Mouse (Mus musculus) embryonic facial prominence, embryonic 11.5 days (tissue): ENCODE data around the gene Hecw2. TPM values are rescaled to one million over a fixed set of nuclear protein-coding genes. Genes with fewer than 3 reads are reported as not detected.
A peak's percentile ranks its signal among the peaks of the same experiment; 100 is the strongest.

Experiments used
- ATAC-seq: fragments of 200-750 bp; cut with Nextera tagmentation; replicated peaks from 2 replicates; pipeline ENCODE4 v1.8.0; 2017; ENCODE audit warnings: low read depth; ENCODE audit not compliant: insufficient number of reproducible peaks, low FRiP score, low TSS enrichment
- DNase-seq: peaks from one replicate; pipeline ENCODE4 v3.0.0-alpha.2; 2015; ENCODE audit warnings: low spot score
- H3K27ac ChIP-seq: fragments of 300-500 bp; sonication (generic); replicated peaks from 2 replicates; pipeline ENCODE4 v1.5.1; 2014; ENCODE audit warnings: mild to moderate bottlenecking, low read depth, low read length, control low read depth
- H3K27me3 ChIP-seq: fragments of 300-500 bp; sonication (generic); 2 replicates; pipeline ENCODE4 v1.6.1; 2014; ENCODE audit warnings: mild to moderate bottlenecking, low read length, moderate library complexity, mixed read lengths; ENCODE audit not compliant: control insufficient read depth, insufficient read depth
- H3K36me3 ChIP-seq: fragments of 300-500 bp; sonication (generic); replicated peaks from 2 replicates; pipeline ENCODE4 v1.6.1; 2014; ENCODE audit warnings: low read depth, mild to moderate bottlenecking, low read length, moderate library complexity, mixed read lengths; ENCODE audit not compliant: control insufficient read depth, insufficient read depth
- H3K4me1 ChIP-seq: fragments of 300-500 bp; sonication (generic); 2 replicates; pipeline ENCODE4 v1.6.1; 2014; ENCODE audit warnings: low read length, mixed read lengths; ENCODE audit not compliant: control insufficient read depth, insufficient read depth
- H3K4me2 ChIP-seq: fragments of 300-500 bp; sonication (generic); 2 replicates; pipeline ENCODE4 v1.6.1; 2014; ENCODE audit warnings: low read depth, mild to moderate bottlenecking, control low read depth, low read length, moderate library complexity
- H3K4me3 ChIP-seq: fragments of 300-500 bp; sonication (generic); 2 replicates; pipeline ENCODE4 v1.5.1; 2014; ENCODE audit warnings: low read depth, low read length, control low read depth
- H3K9ac ChIP-seq: fragments of 300-500 bp; sonication (generic); replicated peaks from 2 replicates; pipeline ENCODE4 v1.6.1; 2014; ENCODE audit warnings: mild to moderate bottlenecking, control low read depth, low read length
- H3K9me3 ChIP-seq: fragments of 300-500 bp; sonication (generic); replicated peaks from 2 replicates; pipeline ENCODE4 v1.6.1; 2016; ENCODE audit warnings: mild to moderate bottlenecking, low read length, inconsistent platforms, mixed read lengths; ENCODE audit not compliant: control insufficient read depth
- WGBS: fragments of 180-500 bp; shearing (Covaris S2); extraction: QIAGEN DNeasy Blood & Tissue Kit; methylation state at CpG from one replicate; pipeline ENCODE4 v1.1.7; 2014; 5-methylcytosine and 5-hydroxymethylcytosine counted together
- polyA plus RNA-seq: library from polyadenylated mRNA; unstranded; fragments of >200 nt; fragmentation: Nextera tagmentation; extraction: Ambion mirVana; gene quantifications from 2 replicates; pipeline ENCODE4 v1.2.1, GENCODE M21; 2014

Gene Hecw2
- polyA plus RNA-seq, 1 experiment from 2014 or later, result 2.7 TPM

GRCm38 (mm10) chr1:53933308-53933707 is 261.7 kb downstream of the Hecw2 start:
- no peak overlapping the region for H3K9ac ChIP-seq
- no peaks in the 10 kb centered on the region for H3K36me3 ChIP-seq
- H3K4me3 ChIP-seq, result no peak overlapping the region
- no peak overlapping the region for H3K27ac ChIP-seq
- ATAC-seq, result no peak
- DNase-seq, result no peak
- no peaks in the 10 kb centered on the region for H3K9me3 ChIP-seq
- H3K4me2 ChIP-seq, result no peak overlapping the region
- no peaks in the 10 kb centered on the region for H3K27me3 ChIP-seq
- H3K4me1 ChIP-seq, result no peaks in the 10 kb centered on the region
- WGBS, result 64% methylated on average over 2 of the region's 2 CpGs

DNA sequence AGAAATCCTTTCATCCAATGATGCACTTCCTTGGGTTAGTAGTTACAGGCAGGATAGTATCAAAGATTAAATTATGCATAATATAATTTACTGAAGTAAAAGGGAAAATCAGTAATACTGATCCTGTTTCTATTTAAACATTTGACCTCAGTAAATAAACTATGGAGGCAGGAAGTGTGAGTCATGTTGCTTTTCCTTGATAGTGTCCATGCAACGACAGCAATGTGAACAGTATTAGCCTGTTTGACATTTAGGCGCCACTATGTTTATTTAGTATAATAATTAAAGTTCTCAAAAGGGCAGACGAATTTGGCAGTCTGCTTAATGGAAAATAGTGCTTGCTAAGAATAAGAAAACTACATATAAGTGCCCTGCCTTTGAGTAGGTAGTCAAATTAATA is 263.7 kb downstream of the Hecw2 start:
- no peak overlapping the region for H3K4me2 ChIP-seq
- H3K4me3 ChIP-seq, result no peak overlapping the region
- ATAC-seq, result no peak
- H3K4me1 ChIP-seq, result no peaks in the 10 kb centered on the region
- WGBS, result 51% methylated on average over 3 of the region's 3 CpGs
- H3K36me3 ChIP-seq, result no peaks in the 10 kb centered on the region
- no peak for DNase-seq
- no peak overlapping the region for H3K27ac ChIP-seq
- H3K9me3 ChIP-seq, result no peaks in the 10 kb centered on the region
- H3K27me3 ChIP-seq, result no peaks in the 10 kb centered on the region
- no peak overlapping the region for H3K9ac ChIP-seq

- no peak overlapping the region for H3K4me3 ChIP-seq
- H3K9ac ChIP-seq, result no peak overlapping the region
- peak; percentile 56 for DNase-seq
- H3K27ac ChIP-seq, result no peak overlapping the region
- H3K4me2 ChIP-seq, result no peak overlapping the region
- 22% methylated on average over 4 of the region's 4 CpGs for WGBS
- no peaks in the 10 kb centered on the region for H3K36me3 ChIP-seq
- 0 out of 2 replicates have a peak, but pooled peaks have one; percentile 46 for ATAC-seq
- no peaks in the 10 kb centered on the region for H3K27me3 ChIP-seq
- no peaks in the 10 kb centered on the region for H3K9me3 ChIP-seq
- no peaks in the 10 kb centered on the region for H3K4me1 ChIP-seq
Observed at GRCm38 (mm10) chr1:53927605-53928004, 267.4 kb downstream of the Hecw2 start.

DNA sequence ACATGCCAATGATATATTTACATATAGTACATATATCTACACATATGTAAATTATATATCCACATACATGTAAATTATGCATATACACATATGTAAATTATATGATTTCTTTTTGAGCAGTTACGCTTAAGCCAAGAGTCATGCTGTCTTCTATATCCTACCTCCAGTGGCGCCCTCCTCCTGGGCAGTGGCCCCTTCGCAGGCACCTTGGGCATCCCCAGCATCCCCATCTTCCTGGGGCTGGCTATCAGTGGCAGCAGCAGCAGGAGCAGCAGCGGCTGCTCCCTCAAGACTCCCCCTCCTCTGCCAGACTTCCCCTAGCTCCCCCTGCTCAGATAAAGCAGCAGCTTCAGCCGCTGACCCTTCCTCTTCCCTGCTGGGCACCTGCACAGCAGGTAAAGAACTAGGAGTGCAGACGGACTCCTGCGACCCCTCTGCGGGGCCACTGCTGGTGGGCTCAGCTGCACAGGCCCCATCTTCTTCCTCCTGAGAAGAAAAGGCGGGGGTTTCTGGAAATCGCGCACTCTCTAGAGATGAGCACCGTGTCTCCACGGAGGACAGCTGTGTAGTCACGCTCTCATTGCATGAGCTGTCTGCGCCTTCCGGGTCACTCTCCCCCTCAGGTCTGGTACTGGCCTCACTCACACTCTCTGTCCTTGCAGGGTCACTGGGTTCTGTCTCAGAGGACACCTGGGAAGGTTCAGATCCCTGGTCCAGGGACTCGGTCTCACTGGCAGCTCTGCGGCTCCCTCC is 269.6 kb downstream of the Hecw2 start:
- no peak overlapping the region for H3K27ac ChIP-seq
- ATAC-seq (no peak), DNase-seq (no peak)

DNA sequence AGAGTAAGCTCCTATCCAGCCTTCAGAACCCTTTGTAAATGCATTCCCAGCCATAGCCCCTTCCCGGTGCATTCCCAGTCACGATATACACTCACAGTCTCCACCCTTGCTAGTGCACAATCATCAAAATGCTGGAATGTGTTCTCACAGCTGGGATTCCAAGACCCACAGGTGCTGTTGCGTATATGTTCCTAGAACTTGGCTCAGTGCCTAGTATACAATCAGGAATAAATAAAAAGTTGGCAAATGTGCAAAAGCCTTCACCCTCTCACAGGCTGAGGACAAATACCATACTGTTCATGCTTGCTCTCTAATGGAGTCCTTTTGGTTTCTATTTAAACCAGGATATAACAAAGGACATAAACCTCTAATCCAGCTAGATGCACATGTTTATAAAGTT is 283.1 kb downstream of the Hecw2 start:
- 83% methylated on average over 3 of the region's 3 CpGs for WGBS
- Histone ChIP-seq H3K4me1 (no peaks in the 10 kb centered on the region), H3K27ac (no peak overlapping the region), H3K9ac (no peak overlapping the region), H3K4me3 (no peak overlapping the region), H3K4me2 (no peak overlapping the region), H3K36me3 (no peaks in the 10 kb centered on the region), H3K9me3 (no peaks in the 10 kb centered on the region), H3K27me3 (no peaks in the 10 kb centered on the region)
- no peak for ATAC-seq
- no peak for DNase-seq

More for the DNA sequence above, 269.6 kb downstream of the Hecw2 start:
- H3K4me3 ChIP-seq, result no peak overlapping the region
- no peaks in the 10 kb centered on the region for H3K9me3 ChIP-seq
- H3K4me1 ChIP-seq, result no peaks in the 10 kb centered on the region
- 37% methylated on average over 18 of the region's 18 CpGs for WGBS
- H3K36me3 ChIP-seq, result no peaks in the 10 kb centered on the region
- H3K9ac ChIP-seq, result no peak overlapping the region
- H3K27me3 ChIP-seq, result no peaks in the 10 kb centered on the region
- H3K4me2 ChIP-seq, result no peak overlapping the region

- Histone ChIP-seq H3K27me3 (no peaks in the 10 kb centered on the region), H3K9me3 (no peaks in the 10 kb centered on the region), H3K27ac (no peak overlapping the region), H3K9ac (no peak overlapping the region), H3K4me3 (no peak overlapping the region), H3K4me1 (no peaks in the 10 kb centered on the region), H3K36me3 (no peaks in the 10 kb centered on the region), H3K4me2 (no peak overlapping the region)
- ATAC-seq, result no peak
- DNase-seq, result no peak
- 45% methylated on average over 1 of the region's 1 CpGs for WGBS
Observed at GRCm38 (mm10) chr1:53910251-53910650, 284.7 kb downstream of the Hecw2 start.

- 16% methylated on average over 3 of the region's 3 CpGs for WGBS
Observed at GRCm38 (mm10) chr1:53909118-53909517, 285.9 kb downstream of the Hecw2 start.

DNA sequence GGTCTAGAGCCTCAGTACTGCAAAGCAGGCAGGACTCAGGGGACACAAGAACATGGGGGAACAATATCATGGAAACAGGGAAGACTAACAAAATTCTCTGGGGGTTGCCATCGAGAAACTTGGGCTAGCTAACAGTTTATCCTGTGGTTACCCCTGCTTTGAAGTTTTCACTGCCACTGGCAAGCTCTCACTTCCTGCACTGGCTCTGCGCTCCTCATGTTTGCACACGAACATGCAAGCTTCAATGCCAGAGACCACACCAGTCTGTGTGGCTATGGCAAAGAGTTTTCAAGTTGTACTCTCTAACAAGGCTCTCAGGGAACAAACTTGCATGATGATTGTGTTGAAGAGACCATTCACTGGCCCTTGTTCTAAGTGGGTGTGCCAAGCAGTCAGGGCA is 288.8 kb downstream of the Hecw2 start:
- H3K4me1 ChIP-seq, result no peaks in the 10 kb centered on the region
- H3K4me2 ChIP-seq, result no peak overlapping the region
- no peaks in the 10 kb centered on the region for H3K9me3 ChIP-seq
- DNase-seq (no peak), ATAC-seq (no peak)
- no peaks in the 10 kb centered on the region for H3K27me3 ChIP-seq
- 80% methylated on average over 3 of the region's 3 CpGs for WGBS
- no peak overlapping the region for H3K9ac ChIP-seq
- no peak overlapping the region for H3K4me3 ChIP-seq
- H3K36me3 ChIP-seq, result no peaks in the 10 kb centered on the region
- H3K27ac ChIP-seq, result no peak overlapping the region

More at GRCm38 (mm10) chr1:53909118-53909517, 285.9 kb downstream of the Hecw2 start:
- ATAC-seq (no peak), DNase-seq (peak; percentile 84)
- no peak overlapping the region for H3K9ac ChIP-seq
- H3K4me1 ChIP-seq, result no peaks in the 10 kb centered on the region
- no peaks in the 10 kb centered on the region for H3K27me3 ChIP-seq
- H3K36me3 ChIP-seq, result no peaks in the 10 kb centered on the region
- H3K4me3 ChIP-seq, result no peak overlapping the region
- H3K27ac ChIP-seq, result no peak overlapping the region
- H3K4me2 ChIP-seq, result no peak overlapping the region
- H3K9me3 ChIP-seq, result no peaks in the 10 kb centered on the region
